Mouse (Mus musculus) v-Abl transformed pro-B cells (cell line): ENCODE measurements around the gene Ptprk.

Experiments used
- in situ Hi-C, 2 experiments: fragments of 400-800 bp; cut with MboI; formaldehyde crosslinking; loops; one replicate each; pipeline ENCODE4 v1.15.1; 2025; ENCODE audit not compliant: unreplicated experiment in 2 of 2

Gene Ptprk

GRCm38 (mm10) chr10:28614396-28614795, 539.8 kb downstream of the Ptprk start:
- in situ Hi-C loops: no loop called here

GRCm38 (mm10) chr10:28617203-28617602, 542.6 kb downstream of the Ptprk start:
- in situ Hi-C loops: no loop called here

DNA sequence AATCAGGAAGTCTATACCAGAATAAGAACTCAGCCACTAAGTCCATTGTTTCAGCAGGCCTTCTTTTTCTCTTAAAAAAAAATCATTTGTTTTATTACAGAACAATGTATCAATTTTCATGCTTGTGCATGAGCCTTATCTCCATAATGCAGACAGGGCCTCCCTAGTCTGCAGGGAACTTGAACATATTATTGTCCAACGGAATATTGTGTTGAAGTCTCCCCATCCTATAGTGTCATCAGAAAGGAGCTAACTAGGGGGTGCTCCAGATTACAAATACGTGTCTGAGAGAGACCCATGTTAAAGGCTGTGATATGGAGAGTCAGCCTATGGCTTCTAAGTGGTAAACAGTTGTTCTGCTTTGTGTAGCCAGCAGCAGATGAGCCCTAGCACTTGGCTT, 543.4 kb downstream of the Ptprk start:
- in situ Hi-C loops: no loop called here

GRCm38 (mm10) chr10:28619415-28619814, 544.8 kb downstream of the Ptprk start:
- in situ Hi-C loops: no loop called here

DNA sequence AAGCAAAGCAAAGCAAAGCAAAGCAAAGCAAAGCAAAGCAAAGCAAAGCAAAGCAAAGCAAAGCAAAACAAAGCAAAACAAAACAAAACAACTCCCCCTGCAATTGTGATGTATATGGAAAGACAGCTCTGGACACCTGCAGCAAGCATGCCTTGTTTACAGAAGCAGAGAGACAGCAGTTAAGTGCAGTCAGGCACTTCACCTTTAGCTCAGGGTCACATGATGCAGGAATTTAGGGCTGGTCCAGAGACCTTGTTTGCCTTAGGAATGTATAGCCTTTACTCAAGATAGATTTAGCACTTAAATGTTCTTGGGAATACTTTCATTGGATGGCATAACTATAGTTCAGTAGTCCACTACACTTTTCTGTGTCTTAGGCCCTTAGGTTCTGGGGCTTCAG, 561.5 kb downstream of the Ptprk start:
- in situ Hi-C loops: no loop called here

- in situ Hi-C loops: no loop called here
Measured at GRCm38 (mm10) chr10:28641887-28642286, 567.3 kb downstream of the Ptprk start.
